Mouse (Mus musculus) midbrain, embryonic 13.5 days (tissue): ENCODE data around the gene Itpkb. TPM values are rescaled to one million over a fixed set of nuclear protein-coding genes. Genes with fewer than 3 reads are reported as not detected.
A peak's percentile ranks its signal among the peaks of the same experiment; 100 is the strongest.

Experiments used
- ATAC-seq: fragments of 200-750 bp; cut with Nextera tagmentation; 2 replicates; pipeline ENCODE4 v1.8.0; 2017; ENCODE audit warnings: mild to moderate bottlenecking, moderate TSS enrichment, moderate library complexity
- H3K27ac ChIP-seq: fragments of 300-500 bp; sonication (generic); 2 replicates; pipeline ENCODE4 v1.5.1; 2015; ENCODE audit warnings: inconsistent platforms, mild to moderate bottlenecking, moderate library complexity
- H3K27me3 ChIP-seq: fragments of 300-500 bp; sonication (generic); 2 replicates; pipeline ENCODE4 v1.6.1; 2015; ENCODE audit warnings: mild to moderate bottlenecking, inconsistent platforms
- H3K36me3 ChIP-seq: fragments of 300-500 bp; sonication (generic); 2 replicates; pipeline ENCODE4 v1.6.1; 2015; ENCODE audit warnings: mild to moderate bottlenecking, inconsistent platforms
- H3K4me1 ChIP-seq: fragments of 300-500 bp; sonication (generic); replicated peaks from 2 replicates; pipeline ENCODE4 v1.6.1; 2015; ENCODE audit warnings: inconsistent platforms
- H3K4me2 ChIP-seq: fragments of 300-500 bp; sonication (generic); replicated peaks from 2 replicates; pipeline ENCODE4 v1.6.1; 2015; ENCODE audit warnings: moderate library complexity, mild to moderate bottlenecking, inconsistent platforms
- H3K4me3 ChIP-seq: fragments of 300-500 bp; sonication (generic); replicated peaks from 2 replicates; pipeline ENCODE4 v1.5.1; 2015; ENCODE audit warnings: mild to moderate bottlenecking, inconsistent platforms
- H3K9ac ChIP-seq: fragments of 300-500 bp; sonication (generic); replicated peaks from 2 replicates; pipeline ENCODE4 v1.6.1; 2015; ENCODE audit warnings: mild to moderate bottlenecking, inconsistent platforms
- H3K9me3 ChIP-seq: fragments of 300-500 bp; sonication (generic); 2 replicates; pipeline ENCODE4 v1.6.1; 2016; ENCODE audit warnings: mild to moderate bottlenecking, inconsistent platforms
- WGBS: fragments of 180-500 bp; shearing (Covaris S2); methylation state at CpG from one replicate; pipeline ENCODE4 v1.1.7; 2015; 5-methylcytosine and 5-hydroxymethylcytosine counted together
- polyA plus RNA-seq: library from polyadenylated mRNA; unstranded; fragments of >200 nt; fragmentation: Nextera tagmentation; extraction: Ambion mirVana; gene quantifications from 2 replicates; pipeline ENCODE4 v1.2.1, GENCODE M21; 2015

Itpkb gene
- polyA plus RNA-seq, 1 experiment from 2014 or later, result 2.5 TPM

DNA sequence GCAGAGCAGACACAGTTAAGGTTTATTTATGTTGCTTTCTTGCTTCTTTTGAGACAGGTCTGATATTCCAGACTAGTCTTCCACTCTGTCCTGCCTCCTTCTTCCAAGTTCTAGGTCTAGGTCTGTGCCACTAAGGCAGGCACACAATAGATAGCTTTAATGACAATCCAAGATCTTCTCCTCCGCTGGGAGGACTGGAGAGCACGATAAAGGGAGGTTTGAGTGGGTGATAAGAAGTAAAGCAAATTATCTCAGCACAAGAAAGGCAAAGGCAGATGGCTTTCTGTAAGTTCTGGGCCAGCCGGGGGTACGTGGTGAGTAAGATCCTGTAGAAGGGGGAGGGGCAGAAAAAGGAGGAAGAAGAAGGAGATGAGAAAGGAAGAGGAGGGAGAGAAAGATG lies 12.8 kb upstream of the Itpkb start:
- Histone ChIP-seq H3K27ac (no peak overlapping the region), H3K4me3 (no peak overlapping the region), H3K4me1 (peaks cover 20% of the 10 kb centered on the region), H3K36me3 (no peaks in the 10 kb centered on the region), H3K27me3 (no peaks in the 10 kb centered on the region), H3K9ac (no peak overlapping the region), H3K4me2 (no peak overlapping the region), H3K9me3 (no peaks in the 10 kb centered on the region)
- no peak for ATAC-seq
- WGBS, result 78% methylated on average over 4 of the region's 4 CpGs

GRCm38 (mm10) chr1:180318407-180318806 lies 11.9 kb upstream of the Itpkb start:
- H3K36me3 ChIP-seq, result no peaks in the 10 kb centered on the region
- no peaks in the 10 kb centered on the region for H3K9me3 ChIP-seq
- H3K4me3 ChIP-seq, result no peak overlapping the region
- no peaks in the 10 kb centered on the region for H3K27me3 ChIP-seq
- no peak overlapping the region for H3K4me2 ChIP-seq
- WGBS, result 91% methylated on average over 5 of the region's 5 CpGs
- peaks cover 11% of the 10 kb centered on the region for H3K4me1 ChIP-seq
- no peak overlapping the region for H3K27ac ChIP-seq
- ATAC-seq, result no peak
- no peak overlapping the region for H3K9ac ChIP-seq

- Histone ChIP-seq H3K27me3 (no peaks in the 10 kb centered on the region), H3K27ac (no peak overlapping the region), H3K4me2 (no peak overlapping the region), H3K4me3 (no peak overlapping the region), H3K9ac (no peak overlapping the region), H3K36me3 (no peaks in the 10 kb centered on the region), H3K4me1 (peaks cover 3% of the 10 kb centered on the region; the same call in 1 of the 2 replicates), H3K9me3 (no peaks in the 10 kb centered on the region)
- WGBS, result 5% methylated on average over 10 of the region's 10 CpGs
- no peak; the same call in 1 of the 2 replicates for ATAC-seq
Observed at GRCm38 (mm10) chr1:180319895-180320294, 10.4 kb upstream of the Itpkb start.

GRCm38 (mm10) chr1:180322896-180323295 lies 7.4 kb upstream of the Itpkb start:
- whole genome bisulfite sequencing, result 97% methylated on average over 3 of the region's 3 CpGs
- ATAC-seq, result no peak
- Histone ChIP-seq H3K4me3 (no peak overlapping the region), H3K27me3 (no peaks in the 10 kb centered on the region), H3K27ac (no peak overlapping the region), H3K4me1 (peaks cover 3% of the 10 kb centered on the region; the same call in 1 of the 2 replicates), H3K9me3 (no peaks in the 10 kb centered on the region), H3K36me3 (no peaks in the 10 kb centered on the region), H3K9ac (no peak overlapping the region), H3K4me2 (no peak overlapping the region)

GRCm38 (mm10) chr1:180323491-180323890 lies 6.8 kb upstream of the Itpkb start:
- no peak overlapping the region for H3K4me2 ChIP-seq
- no peaks in the 10 kb centered on the region for H3K36me3 ChIP-seq
- H3K27me3 ChIP-seq, result no peaks in the 10 kb centered on the region
- no peak overlapping the region for H3K27ac ChIP-seq
- no peak overlapping the region for H3K9ac ChIP-seq
- 92% methylated on average over 5 of the region's 5 CpGs for WGBS
- H3K4me1 ChIP-seq, result peaks cover 3% of the 10 kb centered on the region; the same call in 1 of the 2 replicates
- no peak overlapping the region for H3K4me3 ChIP-seq
- no peaks in the 10 kb centered on the region for H3K9me3 ChIP-seq
- no peak for ATAC-seq

GRCm38 (mm10) chr1:180324271-180324670 lies 6.0 kb upstream of the Itpkb start:
- ATAC-seq, result no peak
- Histone ChIP-seq H3K27ac (no peak overlapping the region), H3K9ac (no peak overlapping the region), H3K27me3 (peaks cover 5% of the 10 kb centered on the region; the same call in 1 of the 2 replicates), H3K4me1 (peaks cover 4% of the 10 kb centered on the region), H3K4me2 (no peak overlapping the region), H3K36me3 (no peaks in the 10 kb centered on the region), H3K9me3 (no peaks in the 10 kb centered on the region), H3K4me3 (no peak overlapping the region)
- 94% methylated on average over 4 of the region's 4 CpGs for WGBS

GRCm38 (mm10) chr1:180328794-180329665 lies 1.3 kb upstream of the Itpkb start:
- H3K36me3 ChIP-seq, result no peaks in the 10 kb centered on the region
- no peak for ATAC-seq
- H3K4me1 ChIP-seq, result peaks cover 37% of the 10 kb centered on the region
- H3K9me3 ChIP-seq, result no peaks in the 10 kb centered on the region
- 0 out of 2 replicates have a peak overlapping the region, but pooled peaks have one; percentile 0 for H3K4me3 ChIP-seq
- peaks cover 32% of the 10 kb centered on the region for H3K27me3 ChIP-seq
- H3K27ac ChIP-seq, result no peak overlapping the region
- 16% methylated on average over 12 of the region's 12 CpGs for WGBS
- no peak overlapping the region for H3K9ac ChIP-seq
- H3K4me2 ChIP-seq, result peak overlapping the region; percentile 23; the same call in 1 of the 2 replicates

DNA sequence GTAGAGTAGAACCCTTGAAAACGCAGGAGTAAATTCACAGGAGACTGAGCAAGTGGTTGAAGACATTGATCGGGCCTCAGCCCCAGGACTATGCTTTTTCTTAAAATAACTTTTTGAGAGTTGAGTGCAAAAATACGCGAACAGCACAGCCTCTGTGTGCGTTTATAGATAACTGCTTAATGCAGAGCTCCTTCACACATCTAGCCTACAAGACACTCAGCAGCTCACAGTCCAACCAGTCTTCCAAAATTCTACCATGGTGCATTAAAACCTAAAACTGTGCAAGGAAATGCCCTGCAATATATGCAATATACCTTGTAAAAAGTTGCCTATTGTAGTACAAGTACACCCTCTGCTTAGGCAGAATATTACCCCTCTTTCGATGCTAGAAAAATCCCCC lies 579 bp upstream of the Itpkb start:
- no peak for ATAC-seq
- peaks cover 38% of the 10 kb centered on the region for H3K27me3 ChIP-seq

GRCm38 (mm10) chr1:180330707-180331545 lies 641 bp downstream of the Itpkb start:
- Histone ChIP-seq H3K36me3 (no peaks in the 10 kb centered on the region), H3K27me3 (peaks cover 38% of the 10 kb centered on the region), H3K4me1 (peaks cover 41% of the 10 kb centered on the region), H3K9ac (peak overlapping the region; percentile 78), H3K9me3 (no peaks in the 10 kb centered on the region), H3K4me2 (peak overlapping the region; percentile 99), H3K4me3 (peak overlapping the region; percentile 64), H3K27ac (peak overlapping the region; percentile 41)
- ATAC-seq, result peak; percentile 62
- under 1% methylated on average over 56 of the region's 58 CpGs for WGBS

More for the DNA sequence above, 579 bp upstream of the Itpkb start:
- H3K9ac ChIP-seq, result no peak overlapping the region
- no peak overlapping the region for H3K27ac ChIP-seq
- 0 out of 2 replicates have a peak overlapping the region, but pooled peaks have one; percentile 0 for H3K4me3 ChIP-seq
- WGBS, result 17% methylated on average over 6 of the region's 6 CpGs
- peaks cover 38% of the 10 kb centered on the region for H3K4me1 ChIP-seq
- no peaks in the 10 kb centered on the region for H3K36me3 ChIP-seq
- no peaks in the 10 kb centered on the region for H3K9me3 ChIP-seq
- peak overlapping the region; percentile 23; the same call in 1 of the 2 replicates for H3K4me2 ChIP-seq

DNA sequence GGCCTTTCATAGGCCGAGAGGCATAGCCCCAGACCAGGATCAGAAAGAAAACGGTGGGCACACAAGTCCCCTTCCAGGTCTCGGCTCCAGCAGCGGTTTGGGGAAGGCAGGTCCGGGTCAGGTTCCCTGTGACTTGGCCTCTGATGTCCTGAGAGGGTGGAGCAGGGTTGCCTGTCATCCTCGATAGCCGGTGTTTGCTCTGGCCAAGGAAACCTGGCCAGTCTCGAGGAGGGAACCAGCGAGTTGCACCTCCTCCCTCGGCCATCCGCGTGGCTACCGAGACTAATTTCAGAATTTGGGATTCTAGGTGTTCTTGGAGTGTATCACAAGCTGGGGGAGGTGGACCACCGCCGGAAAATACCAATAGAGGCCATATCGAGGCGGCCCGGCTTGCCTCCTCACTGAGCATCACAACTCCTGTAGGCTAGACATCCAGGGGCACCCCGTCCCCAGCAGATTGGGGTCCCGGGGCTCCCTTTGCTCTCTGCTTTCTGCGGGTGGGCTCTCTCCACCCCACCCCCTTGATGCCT lies 1.3 kb downstream of the Itpkb start:
- peak overlapping the region; percentile 64 for H3K4me3 ChIP-seq
- peak overlapping the region; percentile 78 for H3K9ac ChIP-seq
- H3K36me3 ChIP-seq, result no peaks in the 10 kb centered on the region
- peak; percentile 32 for ATAC-seq
- WGBS, result under 1% methylated on average over 21 of the region's 21 CpGs
- no peak overlapping the region for H3K27ac ChIP-seq
- H3K4me2 ChIP-seq, result peak overlapping the region; percentile 99
- H3K4me1 ChIP-seq, result peaks cover 41% of the 10 kb centered on the region
- H3K9me3 ChIP-seq, result no peaks in the 10 kb centered on the region
- H3K27me3 ChIP-seq, result peaks cover 38% of the 10 kb centered on the region

- ATAC-seq, result peak; percentile 72
- Histone ChIP-seq H3K4me1 (peaks cover 41% of the 10 kb centered on the region), H3K36me3 (no peaks in the 10 kb centered on the region), H3K4me3 (peak overlapping the region; percentile 64), H3K4me2 (peak overlapping the region; percentile 99), H3K27me3 (peaks cover 38% of the 10 kb centered on the region), H3K9me3 (no peaks in the 10 kb centered on the region), H3K27ac (no peak overlapping the region), H3K9ac (peak overlapping the region; percentile 78)
- 1% methylated on average over 71 of the region's 72 CpGs for WGBS
Observed at GRCm38 (mm10) chr1:180332076-180332927, 2.0 kb downstream of the Itpkb start.
